Mouse (Mus musculus) erythroid progenitor cell, adult 5-6 weeks (primary cell): ENCODE results near the gene App. TPM values are rescaled to one million over a fixed set of nuclear protein-coding genes. Genes with fewer than 3 reads are reported as not detected.

Experiments used
- ATAC-seq: replicated peaks from 2 replicates; pipeline ENCODE4 v1.8.0; 2016; ENCODE audit warnings: moderate number of reproducible peaks, mild to moderate bottlenecking, moderate TSS enrichment, inconsistent platforms; ENCODE audit not compliant: poor library complexity, low FRiP score, severe bottlenecking
- total RNA-seq, 2 experiments: library from RNA; stranded (forward) in 1 of 2; stranded (reverse) in 1 of 2; fragments of 150-400 nt in 1 of 2; fragments of 186-747, 209-891 nt in 1 of 2; gene quantifications; 2 replicates each; pipeline versions ENCODE4 v1.2.3 to v1.2.4; 2015 to 2017; ENCODE audit warnings: low replicate concordance in 2 of 2

App gene
- total RNA-seq, 2 experiments from 2014 or later = 14.3 to 25.6 TPM

DNA sequence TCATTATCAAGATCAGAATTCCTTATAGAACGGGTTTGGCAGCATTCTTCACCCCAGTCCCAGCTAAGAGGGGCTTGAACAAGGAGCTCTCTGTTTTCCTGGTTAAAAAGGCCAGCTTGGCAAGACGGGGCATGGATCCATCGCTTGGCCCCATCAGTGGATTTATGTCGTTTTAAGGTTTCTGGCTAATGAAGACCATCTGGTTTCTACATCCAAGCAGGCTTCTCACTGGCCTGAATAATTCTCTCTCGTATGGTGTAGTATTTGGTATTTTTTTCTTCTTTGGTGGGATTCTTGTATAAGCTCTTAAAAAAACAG lies 45.3 kb downstream of the App start:
- ATAC-seq = no peak

DNA sequence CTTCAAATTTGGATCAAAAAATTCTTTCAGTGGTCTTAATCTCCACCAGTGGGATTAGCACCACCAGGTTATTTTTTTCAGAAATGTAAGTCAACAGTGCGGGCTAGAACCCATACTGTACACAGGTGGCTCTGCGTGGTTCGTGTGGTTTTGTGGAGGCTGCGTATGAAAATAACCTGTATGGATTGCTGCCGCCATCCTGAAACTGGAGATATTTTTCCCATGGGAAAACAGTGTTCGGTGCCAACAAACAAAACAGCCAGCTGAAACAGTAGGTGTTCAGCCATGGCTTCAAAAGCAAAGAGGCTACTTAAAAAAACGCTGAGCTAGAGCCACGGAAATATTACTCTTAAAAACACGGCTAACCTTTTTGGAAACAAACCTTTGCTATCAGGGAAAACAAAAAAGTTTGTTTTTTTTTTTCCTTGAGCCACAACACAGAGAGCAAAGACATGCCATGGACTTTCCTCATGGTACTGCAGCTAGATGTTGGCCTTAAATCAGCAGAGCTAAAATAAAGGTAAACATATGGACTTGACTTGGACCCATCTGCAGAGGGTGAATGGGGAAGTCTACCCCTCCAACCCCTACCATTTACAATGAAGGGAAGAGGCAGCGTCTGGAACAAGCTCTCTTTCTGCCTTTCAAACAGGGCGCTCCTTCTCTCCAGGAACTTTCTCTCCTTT lies 45.8 kb downstream of the App start:
- ATAC-seq = no peak

DNA sequence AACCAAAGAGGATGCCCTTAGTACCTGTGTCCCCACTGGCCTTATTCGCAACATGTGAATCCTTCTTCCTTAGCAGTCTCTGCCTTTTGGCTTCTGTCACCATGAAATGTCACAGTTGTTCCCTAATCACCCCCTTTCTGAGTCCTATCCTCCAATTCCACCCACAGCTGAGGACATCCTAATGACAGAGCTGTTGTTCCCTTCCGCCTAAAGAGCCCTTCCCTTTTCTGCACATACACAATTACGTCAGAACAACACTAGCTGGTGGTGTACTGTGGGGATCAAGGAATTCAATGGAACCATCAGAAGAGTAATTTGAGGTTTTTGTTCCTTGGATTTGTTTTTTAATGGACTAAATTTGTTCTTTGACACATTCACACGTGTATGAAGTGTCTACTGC lies 48.9 kb downstream of the App start:
- ATAC-seq = no peak

DNA sequence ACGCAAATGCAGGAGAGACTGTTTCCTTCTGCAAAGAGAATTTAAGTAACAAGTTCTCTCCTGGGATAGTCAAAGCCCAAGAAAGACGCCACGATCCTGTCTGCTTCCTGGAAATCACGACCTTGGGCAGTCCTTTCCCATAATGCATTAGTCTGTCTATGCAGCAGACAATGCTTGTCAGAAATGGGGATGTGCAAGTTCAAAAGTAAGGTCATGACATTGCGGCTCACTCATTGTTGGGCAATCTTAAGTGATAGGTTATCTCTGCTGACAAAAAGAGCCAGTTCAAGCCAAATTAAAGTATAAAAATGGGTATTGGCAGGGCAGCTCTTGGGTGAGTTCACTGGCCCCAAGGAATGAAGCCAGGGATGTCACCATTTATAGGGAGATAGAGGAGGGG lies 51.6 kb downstream of the App start:
- no peak for ATAC-seq

DNA sequence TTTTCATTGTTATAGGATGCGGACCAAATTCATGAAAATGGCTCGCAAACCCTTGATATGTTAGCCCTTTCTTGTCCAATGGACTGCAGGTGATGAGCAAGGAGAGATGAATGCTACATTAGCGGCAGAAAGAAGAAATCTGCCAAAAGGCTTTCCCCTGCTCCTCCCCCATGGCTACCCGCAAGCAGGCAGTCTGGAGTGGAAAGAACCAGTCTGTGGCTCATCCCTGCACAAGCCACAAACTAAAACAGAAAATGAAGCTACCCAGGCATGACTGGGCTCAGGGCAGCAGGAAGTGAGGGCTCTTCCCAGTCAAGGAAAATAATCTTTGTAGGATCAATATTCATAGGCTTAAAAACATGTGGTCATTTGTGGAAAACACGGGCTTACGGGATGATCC lies 54.6 kb downstream of the App start:
- no peak for ATAC-seq

DNA sequence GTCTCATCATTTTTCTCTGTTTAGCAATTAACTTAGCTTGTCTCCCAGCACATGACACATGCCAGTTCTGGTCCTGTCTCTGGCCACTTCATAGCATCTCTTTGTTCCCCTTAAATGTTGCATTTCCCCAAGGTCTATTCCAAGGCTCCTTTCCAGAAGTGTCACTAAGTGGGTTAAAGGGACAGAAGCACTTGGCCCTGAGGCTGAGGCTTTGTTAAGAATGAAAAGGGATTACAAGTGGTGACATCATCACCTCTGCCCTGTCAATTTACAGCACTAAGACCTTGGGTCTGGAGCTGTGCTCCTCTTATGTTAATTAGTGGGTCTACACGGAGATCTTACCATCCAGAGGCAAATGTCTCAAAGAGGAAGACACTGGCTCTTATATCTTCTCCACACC lies 56.0 kb downstream of the App start:
- no peak for ATAC-seq

DNA sequence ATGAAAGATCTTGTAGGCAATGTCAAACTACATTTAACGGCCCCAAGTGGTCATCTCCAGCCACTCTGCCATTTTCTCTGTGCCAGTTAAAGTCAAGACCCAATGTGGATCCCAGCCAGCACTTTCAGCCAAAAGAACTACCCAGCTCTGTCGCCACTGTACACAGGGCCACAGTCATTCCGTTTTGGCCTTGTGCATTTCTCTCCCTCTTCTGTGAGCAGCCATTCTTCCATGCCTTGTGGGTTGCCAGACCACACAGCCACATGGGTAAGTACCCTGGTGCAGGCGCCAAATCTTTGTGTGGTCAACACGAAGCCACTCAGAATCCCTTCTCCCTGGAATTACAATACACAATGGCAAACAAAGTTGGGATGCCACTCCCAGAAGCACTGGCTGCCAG lies 57.7 kb downstream of the App start:
- ATAC-seq = no peak

DNA sequence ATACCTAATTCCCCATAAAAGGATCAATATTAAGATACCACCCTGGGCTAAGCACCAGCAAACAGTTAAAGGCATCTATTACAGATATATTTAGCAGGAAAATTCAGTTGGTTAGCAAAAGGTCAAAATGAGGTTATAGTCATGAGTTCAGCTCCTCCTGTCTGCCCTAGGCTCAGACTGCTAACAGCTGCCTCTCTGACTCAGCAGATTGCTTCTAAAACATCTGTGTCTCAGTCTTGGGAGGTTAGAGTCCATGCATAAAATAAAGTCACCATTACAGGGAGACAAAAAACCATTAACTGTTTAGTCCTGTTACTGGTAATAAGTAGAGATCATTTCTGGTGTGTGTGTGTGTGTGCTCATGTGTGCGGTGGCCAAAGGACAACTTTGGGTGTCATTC lies 58.8 kb downstream of the App start:
- ATAC-seq = no peak

DNA sequence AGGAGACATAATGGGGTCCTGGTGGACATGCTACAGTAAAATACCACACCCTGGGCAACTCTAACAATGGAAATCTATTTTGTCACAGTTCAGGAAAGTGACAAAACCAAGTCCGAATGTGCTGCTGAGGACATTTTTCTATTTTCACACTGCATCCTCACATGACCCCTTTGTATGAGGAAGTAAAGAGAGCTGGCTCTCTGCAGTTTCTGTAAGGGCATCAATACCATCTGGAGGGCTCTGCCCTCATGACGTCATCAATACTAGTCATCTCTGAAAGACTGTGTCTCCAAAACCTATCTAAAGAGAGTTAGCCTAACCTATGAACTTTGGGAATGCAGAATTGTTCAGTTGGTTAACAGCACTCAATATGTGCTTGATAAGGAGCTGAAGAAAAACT lies 59.6 kb downstream of the App start:
- no peak for ATAC-seq

DNA sequence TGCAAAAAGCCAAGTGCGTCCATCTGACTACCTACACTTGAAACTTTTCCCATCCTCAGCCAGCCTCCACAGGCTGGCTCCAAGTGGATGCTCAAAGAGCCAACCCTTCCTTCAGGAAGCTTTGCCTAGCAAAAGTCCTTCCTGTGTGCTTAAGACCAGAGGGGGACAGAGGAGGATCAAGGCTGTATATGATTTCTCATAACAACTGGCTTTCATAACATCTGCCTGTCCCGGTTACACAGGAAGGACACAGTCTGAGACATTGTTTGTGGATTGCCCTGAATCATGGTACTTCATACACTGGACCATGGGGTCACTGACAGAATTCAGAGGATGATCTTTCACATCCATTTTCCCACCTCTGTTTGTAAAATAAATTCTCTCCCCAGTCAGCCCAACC lies 61.3 kb downstream of the App start:
- ATAC-seq = no peak

DNA sequence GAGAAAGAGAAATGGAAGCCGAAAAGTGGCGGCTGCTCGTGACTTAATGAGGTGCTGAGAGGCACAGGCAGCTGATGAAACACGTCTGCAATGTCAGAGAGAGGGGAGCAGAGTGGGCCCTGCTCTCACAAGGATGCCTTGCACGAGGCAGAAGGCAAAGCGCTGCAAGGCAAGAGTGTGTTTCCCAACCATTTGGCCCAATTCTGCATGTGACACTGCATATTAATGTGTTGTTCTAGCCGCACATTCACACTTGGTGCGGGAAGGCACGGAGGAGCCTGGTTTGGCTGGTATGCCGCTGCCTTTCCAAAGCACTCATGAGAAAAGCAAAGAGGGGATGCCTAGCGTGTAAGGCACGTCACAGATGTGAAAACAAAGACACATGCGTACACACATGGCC lies 63.1 kb downstream of the App start:
- no peak for ATAC-seq

DNA sequence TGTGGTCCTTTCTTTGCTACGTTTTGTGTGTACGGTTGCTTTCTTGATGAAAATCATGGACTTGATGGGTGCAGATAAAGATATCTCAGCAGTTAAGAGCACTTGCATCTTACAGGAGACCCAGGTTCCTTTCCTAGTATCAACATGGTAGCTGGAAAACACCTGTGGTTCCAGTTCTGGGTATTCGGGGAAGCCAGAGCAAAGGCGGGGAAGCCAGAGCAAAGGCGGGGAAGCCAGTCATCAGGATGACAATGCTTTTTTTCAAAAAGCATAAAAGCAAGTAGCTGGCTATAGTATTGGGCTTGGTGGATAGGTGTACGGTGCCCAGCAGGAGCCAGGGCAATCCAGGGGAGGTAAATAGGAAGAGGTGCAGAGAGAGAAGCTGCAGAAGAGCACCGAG lies 65.1 kb downstream of the App start:
- no peak for ATAC-seq

DNA sequence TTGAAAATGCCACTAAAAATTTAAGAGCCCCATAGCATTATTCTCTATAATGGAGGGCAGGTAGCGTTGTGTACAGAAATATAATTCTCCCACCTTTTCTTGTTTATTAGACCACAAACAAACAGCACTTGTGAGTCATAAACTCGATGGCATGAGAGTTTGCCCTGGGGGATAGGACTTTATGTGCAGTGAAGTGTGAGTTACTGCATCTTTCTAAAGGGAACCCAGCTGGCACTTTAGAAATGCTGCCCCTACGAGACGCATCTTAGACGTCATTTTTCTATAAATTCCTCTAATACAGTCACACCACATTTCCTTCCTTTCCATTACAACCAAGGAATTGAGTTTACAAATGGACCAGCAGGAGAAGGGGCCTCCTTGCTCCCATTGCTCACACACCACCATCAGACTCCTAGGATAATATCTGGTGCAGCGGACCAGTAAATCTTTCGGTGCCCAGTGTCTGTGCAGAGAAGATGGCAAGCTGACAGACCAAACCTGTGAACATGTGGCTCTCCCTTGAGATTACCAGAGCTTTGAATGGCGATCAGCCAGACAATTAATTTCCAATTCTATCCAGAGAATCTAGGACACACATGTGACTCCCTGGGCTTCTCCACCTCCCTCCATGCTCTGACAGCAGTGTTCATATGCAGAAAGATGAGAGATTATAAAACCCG lies 66.8 kb downstream of the App start:
- no peak for ATAC-seq

DNA sequence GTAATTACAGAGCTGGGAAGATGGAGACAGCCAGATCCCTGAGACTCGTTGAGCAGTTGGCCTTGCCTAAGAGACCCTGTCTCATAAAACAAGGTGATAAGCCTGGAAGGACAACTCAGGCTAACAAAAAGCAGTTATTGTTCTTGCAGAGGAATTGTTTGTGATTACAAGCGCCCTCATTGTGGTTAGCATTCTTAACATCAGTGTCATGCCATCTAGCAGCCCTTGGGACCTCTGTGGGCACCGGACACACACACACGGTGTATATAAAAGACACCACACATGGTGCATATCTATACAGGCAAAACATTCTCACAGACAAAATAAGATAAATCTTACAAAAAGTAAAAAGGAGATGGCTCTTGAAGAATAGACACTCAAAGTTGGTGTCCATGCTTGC lies 68.0 kb downstream of the App start:
- ATAC-seq = no peak

DNA sequence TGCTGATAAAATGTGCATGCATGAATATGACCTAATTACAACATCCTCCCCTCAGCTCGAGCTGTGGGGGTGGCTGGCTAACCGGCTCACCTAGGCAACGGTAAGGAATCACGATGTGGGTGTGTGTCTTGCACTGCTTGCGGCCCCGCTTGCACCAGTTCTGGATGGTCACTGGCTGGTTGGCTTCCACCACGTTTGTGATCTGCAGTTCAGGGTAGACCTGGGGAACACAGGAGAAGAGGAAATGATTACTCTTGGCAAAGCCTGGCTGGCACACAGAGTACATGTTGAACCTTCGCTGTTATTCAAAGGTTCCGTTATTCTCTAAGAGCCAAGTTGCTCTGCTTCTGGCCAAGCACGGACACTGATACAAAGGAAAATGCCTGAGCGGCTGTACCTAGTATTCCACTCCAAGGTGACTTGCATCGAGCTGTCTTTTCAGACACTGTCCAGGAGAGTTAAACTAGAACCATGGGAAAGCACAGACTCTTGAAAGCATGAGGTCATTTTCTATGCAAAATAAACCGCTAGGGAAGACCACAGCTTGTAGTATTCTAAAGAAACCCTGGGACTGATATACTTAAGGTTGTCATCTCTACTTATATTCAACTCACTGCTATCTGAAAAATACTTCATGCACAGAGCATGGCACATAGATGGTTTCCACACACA lies 70.3 kb downstream of the App start:
- no peak for ATAC-seq

DNA sequence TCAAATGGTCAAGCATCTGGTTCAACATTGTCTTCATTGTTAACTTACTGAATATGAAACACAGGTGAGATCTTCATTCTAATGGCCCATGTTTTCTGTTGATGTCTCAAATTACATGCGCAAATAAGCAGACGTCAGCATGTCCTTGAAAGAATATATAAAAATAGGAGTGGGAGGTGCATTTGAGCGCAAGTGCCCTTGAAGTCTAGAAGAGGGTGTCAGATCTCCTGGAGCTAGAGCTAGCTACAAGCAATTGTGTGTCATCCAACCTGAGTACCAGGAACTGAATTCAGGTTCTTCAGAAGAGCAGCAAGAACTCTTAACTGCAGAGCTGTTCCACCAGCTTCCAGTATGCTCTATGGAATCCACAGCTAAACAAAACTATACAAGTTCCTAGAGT lies 72.0 kb downstream of the App start:
- ATAC-seq = no peak

DNA sequence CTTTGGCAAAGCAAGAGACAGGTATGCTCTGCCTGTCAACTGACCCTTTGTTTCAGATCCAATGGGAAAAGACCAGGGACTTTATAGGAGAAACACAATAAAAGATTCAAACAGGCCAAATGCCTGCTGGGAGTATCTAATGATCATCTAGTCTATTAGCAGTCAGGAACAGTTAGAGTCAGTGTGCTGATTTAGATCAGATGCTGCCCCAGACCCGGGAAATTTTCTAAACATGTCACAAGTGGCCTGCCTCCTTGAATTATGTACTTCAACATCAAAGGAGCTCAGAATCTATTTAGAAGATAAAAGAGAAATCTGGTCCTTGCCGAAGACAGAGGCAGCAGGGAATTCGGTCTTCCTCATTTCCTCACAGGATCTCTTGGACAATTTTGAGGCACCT lies 72.8 kb downstream of the App start:
- ATAC-seq = no peak

DNA sequence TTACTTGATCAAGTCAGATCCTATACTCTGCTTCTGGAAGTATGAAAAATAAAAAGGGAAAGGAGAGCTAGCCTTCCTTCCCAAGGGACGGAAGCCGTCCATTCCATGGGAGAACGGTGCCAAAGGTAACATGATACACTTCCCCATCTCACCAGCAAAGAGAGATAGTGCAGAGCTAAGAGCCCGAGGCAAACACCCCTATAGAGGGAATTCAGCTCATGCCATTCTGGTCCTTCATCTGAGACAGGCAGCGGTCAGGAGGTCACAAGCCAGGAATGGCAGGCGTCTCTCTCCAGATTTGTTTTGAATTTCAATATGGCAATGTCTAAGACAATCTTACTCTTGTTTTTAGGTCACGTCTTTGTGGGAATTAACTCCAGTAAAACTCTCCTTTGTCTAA lies 74.1 kb downstream of the App start:
- no peak for ATAC-seq

DNA sequence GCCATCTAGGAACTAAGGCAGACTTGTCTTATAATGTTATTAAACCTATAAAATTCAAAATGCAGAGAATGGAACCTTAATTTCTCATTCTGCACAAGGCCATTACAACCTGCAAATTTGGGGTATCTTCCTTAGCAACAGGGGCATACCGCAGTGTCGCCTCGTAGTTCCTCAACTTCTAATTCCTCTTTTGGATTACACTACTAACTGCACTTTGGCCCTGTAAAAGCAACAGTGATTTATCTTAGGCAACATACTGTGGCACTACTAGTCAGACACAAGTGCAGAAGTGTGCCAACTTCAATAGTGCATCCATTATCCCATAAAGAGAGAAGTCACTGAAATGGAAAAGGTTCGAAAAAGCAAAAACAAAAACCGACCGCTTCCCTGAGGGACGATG lies 74.5 kb downstream of the App start:
- ATAC-seq = no peak

DNA sequence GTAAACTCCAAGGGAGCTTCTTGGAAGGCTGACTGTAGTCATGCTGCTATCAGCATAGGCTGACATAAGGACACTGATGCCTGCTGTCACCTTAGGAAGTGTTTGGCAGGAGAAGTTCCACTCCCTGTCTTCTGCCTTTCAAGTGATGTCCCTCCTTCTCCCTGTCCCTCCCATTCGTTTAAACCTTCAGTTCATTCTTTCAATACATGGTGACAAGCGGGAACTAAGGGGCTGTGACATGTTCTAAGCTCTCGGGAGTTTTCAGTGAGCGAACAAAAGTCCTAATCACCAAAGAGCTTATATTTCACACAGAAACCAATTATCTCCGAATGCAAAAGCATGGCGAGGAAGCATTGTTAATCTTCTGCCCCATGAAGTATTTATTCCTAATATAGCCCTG lies 77.2 kb downstream of the App start:
- ATAC-seq = no peak

DNA sequence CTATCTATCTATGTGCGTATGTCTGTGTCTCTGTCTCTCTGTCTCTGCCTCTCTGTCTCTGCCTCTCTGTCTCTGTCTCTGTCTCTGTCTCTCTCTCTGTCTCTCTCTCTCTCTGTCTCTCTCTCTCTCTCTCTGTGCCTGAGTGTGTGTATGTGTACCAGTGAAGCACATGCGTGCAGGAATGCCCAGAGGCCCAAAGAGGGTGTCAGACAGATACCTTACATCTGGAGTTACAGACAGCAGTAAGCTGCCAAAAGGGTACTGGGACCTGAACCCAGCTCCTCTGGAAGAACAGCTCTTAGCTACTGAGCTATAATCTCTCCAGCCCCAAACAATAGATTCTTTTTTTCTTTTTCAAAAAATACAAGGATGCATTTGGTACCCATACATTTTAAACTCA lies 77.6 kb downstream of the App start:
- no peak for ATAC-seq

DNA sequence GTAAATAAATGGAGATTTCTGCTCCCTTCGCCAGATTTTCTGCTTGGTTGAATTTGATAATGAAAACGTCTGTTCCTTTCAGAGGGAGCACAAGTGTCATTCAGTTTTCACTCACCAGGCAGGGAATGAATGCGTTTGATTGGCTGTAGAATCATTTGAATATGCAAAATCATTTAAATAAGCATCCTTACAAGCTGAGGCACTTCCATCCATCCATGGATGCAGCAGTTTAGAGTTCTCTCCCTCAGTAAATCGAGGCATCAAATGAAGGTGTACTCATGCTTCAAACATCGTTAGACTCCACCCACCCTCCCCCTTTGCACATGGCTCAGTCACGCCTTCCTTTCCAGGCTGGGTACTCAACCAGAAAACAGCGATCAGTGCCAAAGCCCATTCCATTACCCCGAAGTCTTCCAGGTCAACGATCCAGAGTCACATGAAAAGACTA lies 80.9 kb downstream of the App start:
- no peak for ATAC-seq
